Mouse (Mus musculus) stomach, postnatal 0 days (tissue): ENCODE measurements around the gene Mlh1. TPM values are rescaled to one million over a fixed set of nuclear protein-coding genes. Genes with fewer than 3 reads are reported as not detected.

Experiments
- ATAC-seq: fragments of 200-750 bp; cut with Nextera tagmentation; 2 replicates; pipeline ENCODE4 v1.8.0; 2017; ENCODE audit not compliant: low FRiP score, low TSS enrichment
- DNase-seq: peaks from one replicate; pipeline ENCODE4 v3.0.0-alpha.2; 2016; ENCODE audit warnings: low spot score
- H3K27ac ChIP-seq: fragments of 300-500 bp; sonication (generic); replicated peaks from 2 replicates; pipeline ENCODE4 v1.5.1; 2014; ENCODE audit warnings: mild to moderate bottlenecking, control low read depth
- H3K27me3 ChIP-seq: fragments of 300-500 bp; sonication (generic); 2 replicates; pipeline ENCODE4 v1.6.1; 2014; ENCODE audit warnings: low read length; ENCODE audit not compliant: control insufficient read depth, insufficient read depth
- H3K36me3 ChIP-seq: fragments of 300-500 bp; sonication (generic); 2 replicates; pipeline ENCODE4 v1.6.1; 2014; ENCODE audit warnings: low read length, mixed read lengths; ENCODE audit not compliant: control insufficient read depth, insufficient read depth
- H3K4me1 ChIP-seq: fragments of 300-500 bp; sonication (generic); replicated peaks from 2 replicates; pipeline ENCODE4 v1.6.1; 2014; ENCODE audit warnings: antibody characterized with exemption; ENCODE audit not compliant: control insufficient read depth, insufficient read depth
- H3K4me2 ChIP-seq: fragments of 300-500 bp; sonication (generic); replicated peaks from 2 replicates; pipeline ENCODE4 v1.6.1; 2014; ENCODE audit warnings: low read depth, mild to moderate bottlenecking, control low read depth, moderate library complexity
- H3K4me3 ChIP-seq: fragments of 300-500 bp; sonication (generic); 2 replicates; pipeline ENCODE4 v1.5.1; 2014; ENCODE audit warnings: low read depth, low read length, control low read depth
- H3K9ac ChIP-seq: fragments of 300-500 bp; sonication (generic); 2 replicates; pipeline ENCODE4 v1.6.1; 2014; ENCODE audit warnings: mild to moderate bottlenecking, low read length, control low read depth, mixed read lengths
- H3K9me3 ChIP-seq: fragments of 300-500 bp; sonication (generic); 2 replicates; pipeline ENCODE4 v1.6.1; 2016; ENCODE audit warnings: low read length; ENCODE audit not compliant: control insufficient read depth
- CTCF ChIP-seq: IDR thresholded peaks from 2 replicates; pipeline ENCODE4 v1.5.1; 2016; ENCODE audit warnings: antibody characterized with exemption, low read depth, mild to moderate bottlenecking, moderate library complexity
- EP300 ChIP-seq: optimal IDR thresholded peaks from 2 replicates; pipeline ENCODE3; 2016; ENCODE audit warnings: antibody characterized with exemption
- WGBS: fragments of 180-500 bp; shearing (Covaris S2); extraction: QIAGEN DNeasy Blood & Tissue Kit; methylation state at CpG from one replicate; pipeline ENCODE4 v1.1.7; 2014; 5-methylcytosine and 5-hydroxymethylcytosine counted together
- polyA plus RNA-seq: library from polyadenylated mRNA; unstranded; fragments of >200 nt; fragmentation: Nextera tagmentation; extraction: Ambion mirVana; gene quantifications from 2 replicates; pipeline ENCODE4 v1.2.1, GENCODE M21; 2015

Gene Mlh1
- polyA plus RNA-seq, 1 experiment from 2014 or later = 16.1 TPM

- no peaks in the 10 kb centered on the region for H3K4me1 ChIP-seq
- ATAC-seq (no peak), DNase-seq (no peak)
- peaks cover 22% of the 10 kb centered on the region; the same call in 1 of the 2 replicates for H3K36me3 ChIP-seq
- H3K27me3 ChIP-seq = no peaks in the 10 kb centered on the region
- whole genome bisulfite sequencing = 71% methylated on average over 6 of the region's 6 CpGs
- no peak overlapping the region for H3K27ac ChIP-seq
- no peaks in the 10 kb centered on the region for H3K9me3 ChIP-seq
- H3K9ac ChIP-seq = no peak overlapping the region
- TF ChIP-seq CTCF = no peak
- no peak for TF ChIP-seq EP300
- H3K4me3 ChIP-seq = no peak overlapping the region
- no peak overlapping the region for H3K4me2 ChIP-seq
These were observed 26.0 kb downstream of the Mlh1 start for GRCm38 (mm10) chr9:111245546-111245945.

- Histone ChIP-seq H3K4me3 (no peak overlapping the region), H3K36me3 (peaks cover 24% of the 10 kb centered on the region), H3K4me1 (no peaks in the 10 kb centered on the region), H3K27me3 (no peaks in the 10 kb centered on the region), H3K9me3 (no peaks in the 10 kb centered on the region), H3K9ac (no peak overlapping the region), H3K4me2 (no peak overlapping the region), H3K27ac (no peak overlapping the region)
- ATAC-seq = no peak
- 83% methylated on average over 6 of the region's 6 CpGs for WGBS
- DNase-seq = no peak
- TF ChIP-seq EP300 (no peak), CTCF (peak; percentile 25; the same call in 1 of the 2 replicates)
These were observed 28.2 kb downstream of the Mlh1 start for GRCm38 (mm10) chr9:111243384-111243783.

- ATAC-seq (no peak), DNase-seq (no peak)
- no peak overlapping the region for H3K4me2 ChIP-seq
- H3K4me3 ChIP-seq = no peak overlapping the region
- no peaks in the 10 kb centered on the region for H3K4me1 ChIP-seq
- 98% methylated on average over 4 of the region's 4 CpGs for WGBS
- H3K27me3 ChIP-seq = no peaks in the 10 kb centered on the region
- peaks cover 24% of the 10 kb centered on the region for H3K36me3 ChIP-seq
- H3K9me3 ChIP-seq = no peaks in the 10 kb centered on the region
- no peak overlapping the region for H3K27ac ChIP-seq
- TF ChIP-seq EP300 (no peak), CTCF (no peak)
- no peak overlapping the region for H3K9ac ChIP-seq
These were observed 31.8 kb downstream of the Mlh1 start for GRCm38 (mm10) chr9:111239821-111240220.

- H3K4me3 ChIP-seq = no peak overlapping the region
- H3K36me3 ChIP-seq = peaks cover 29% of the 10 kb centered on the region
- no peaks in the 10 kb centered on the region for H3K27me3 ChIP-seq
- no peak for TF ChIP-seq EP300
- TF ChIP-seq CTCF = no peak
- no peak overlapping the region for H3K27ac ChIP-seq
- no peaks in the 10 kb centered on the region for H3K4me1 ChIP-seq
- no peak for ATAC-seq
- H3K9me3 ChIP-seq = no peaks in the 10 kb centered on the region
- no peak for DNase-seq
- no peak overlapping the region for H3K9ac ChIP-seq
- H3K4me2 ChIP-seq = no peak overlapping the region
These were observed 33.9 kb downstream of the Mlh1 start for GRCm38 (mm10) chr9:111237726-111238125.

GRCm38 (mm10) chr9:111234701-111235100, 36.9 kb downstream of the Mlh1 start:
- Histone ChIP-seq H3K4me1 (no peaks in the 10 kb centered on the region), H3K9ac (no peak overlapping the region), H3K9me3 (no peaks in the 10 kb centered on the region), H3K4me2 (no peak overlapping the region), H3K4me3 (no peak overlapping the region), H3K27ac (no peak overlapping the region), H3K27me3 (no peaks in the 10 kb centered on the region), H3K36me3 (peaks cover 31% of the 10 kb centered on the region)
- WGBS = 86% methylated on average over 9 of the region's 9 CpGs
- DNase-seq = no peak
- TF ChIP-seq EP300 (no peak), CTCF (peak; percentile 49)
- ATAC-seq = no peak

- 75% methylated on average over 5 of the region's 5 CpGs for WGBS
- DNase-seq = no peak
These were observed 43.1 kb downstream of the Mlh1 start for GRCm38 (mm10) chr9:111228446-111228845.

More at GRCm38 (mm10) chr9:111228446-111228845, 43.1 kb downstream of the Mlh1 start:
- no peak overlapping the region for H3K9ac ChIP-seq
- H3K9me3 ChIP-seq = no peaks in the 10 kb centered on the region
- H3K27ac ChIP-seq = no peak overlapping the region
- no peak overlapping the region for H3K4me3 ChIP-seq
- no peak for ATAC-seq
- no peak for TF ChIP-seq CTCF
- TF ChIP-seq EP300 = no peak
- no peaks in the 10 kb centered on the region for H3K27me3 ChIP-seq
- H3K4me1 ChIP-seq = no peaks in the 10 kb centered on the region
- no peak overlapping the region for H3K4me2 ChIP-seq
- H3K36me3 ChIP-seq = peaks cover 35% of the 10 kb centered on the region
